Mouse (Mus musculus) ovary, postnatal 10 days (tissue): ENCODE measurements around the gene Pdzd7.

Experiments used
- DNase-seq: peaks from one replicate; pipeline ENCODE4 v3.0.0; 2022; ENCODE audit warnings: low spot score

The Pdzd7 gene

GRCm38 (mm10) chr19:45045651-45046050 lies at the start of gene Pdzd7:
Pdzd7 (minus strand) TSS chr19:45045717.
- no peak for DNase-seq

GRCm38 (mm10) chr19:45081841-45082550 lies 36.5 kb upstream of the Pdzd7 start:
- DNase-seq = no peak

DNA sequence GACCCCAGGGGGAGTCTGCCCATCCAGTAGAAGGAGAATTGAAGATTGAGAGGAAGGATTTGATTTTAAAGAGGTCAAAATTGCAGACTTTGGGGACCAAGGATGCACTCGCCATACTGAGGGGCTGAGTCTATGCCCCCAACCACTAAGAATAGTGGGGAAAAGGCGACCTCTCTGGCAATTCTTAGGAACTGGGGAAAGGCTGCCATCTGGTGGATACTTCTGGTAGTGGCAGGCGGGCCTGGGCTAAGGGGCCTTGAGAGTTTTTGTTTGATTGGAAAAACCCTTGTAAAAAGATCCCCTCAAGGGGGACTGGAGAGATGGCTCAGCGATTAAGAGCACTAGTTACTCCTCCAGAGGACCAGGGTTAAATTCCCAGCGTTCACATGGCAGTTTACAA lies 35.8 kb upstream of the Pdzd7 start:
- peak; percentile 73 for DNase-seq

DNA sequence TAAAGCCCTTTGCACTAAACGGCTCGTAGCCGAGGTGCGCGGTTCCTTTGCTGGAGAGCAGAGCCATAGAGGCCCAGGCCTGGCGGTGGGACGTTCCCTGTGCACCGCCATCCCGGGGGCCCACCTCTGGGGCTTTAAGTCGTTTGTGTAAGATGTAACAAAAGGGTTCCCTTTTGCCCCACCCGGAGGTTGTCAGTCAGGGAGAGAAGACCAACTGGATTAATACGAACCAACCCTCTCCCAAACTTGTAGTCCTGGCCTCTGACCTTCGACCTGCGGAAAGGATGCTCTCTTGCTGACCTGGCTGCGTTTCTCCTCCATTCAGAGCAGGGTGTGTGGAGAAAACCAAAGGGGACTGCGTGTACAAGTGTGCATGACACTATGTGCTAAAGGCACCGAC lies 35.2 kb upstream of the Pdzd7 start:
- DNase-seq = no peak

GRCm38 (mm10) chr19:45079769-45080515 lies 34.4 kb upstream of the Pdzd7 start:
- no peak for DNase-seq

DNA sequence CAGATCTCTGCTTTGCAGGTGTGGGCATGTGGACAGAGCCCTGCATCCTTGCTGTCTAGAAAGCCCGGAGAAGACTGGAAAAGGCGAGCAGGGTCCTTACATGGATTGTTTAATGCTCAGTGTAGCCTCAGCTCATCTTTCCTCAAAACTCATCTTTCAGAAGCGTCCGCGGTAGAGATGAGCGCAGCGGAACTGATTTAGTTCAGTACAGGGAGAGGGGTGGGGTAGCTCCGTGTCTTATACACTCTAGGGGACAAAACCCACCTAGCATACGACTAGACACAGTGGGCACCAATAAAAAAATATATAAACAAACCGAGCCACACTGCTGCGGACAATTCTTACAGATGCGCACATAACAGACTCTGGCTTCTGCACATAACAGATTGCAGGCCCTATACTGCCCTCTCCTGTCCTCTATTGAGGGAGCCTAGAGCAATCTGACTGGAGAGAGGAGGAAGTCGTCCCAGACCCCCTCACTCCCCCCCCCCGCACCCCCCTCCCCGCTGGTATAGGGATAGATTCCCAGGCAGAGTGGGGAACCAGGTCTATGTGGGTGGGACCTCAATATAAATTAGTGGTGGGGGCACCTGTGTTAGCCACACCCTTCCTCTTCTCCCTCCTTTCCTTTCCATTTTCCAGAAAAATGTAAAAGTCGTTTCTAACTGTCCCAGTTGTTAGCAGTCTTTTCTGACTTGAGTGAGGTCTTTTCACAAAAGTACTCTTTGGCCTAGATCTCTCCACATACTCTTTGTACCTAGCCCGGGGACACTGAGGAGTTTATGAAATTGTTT lies 33.7 kb upstream of the Pdzd7 start:
- no peak for DNase-seq

DNA sequence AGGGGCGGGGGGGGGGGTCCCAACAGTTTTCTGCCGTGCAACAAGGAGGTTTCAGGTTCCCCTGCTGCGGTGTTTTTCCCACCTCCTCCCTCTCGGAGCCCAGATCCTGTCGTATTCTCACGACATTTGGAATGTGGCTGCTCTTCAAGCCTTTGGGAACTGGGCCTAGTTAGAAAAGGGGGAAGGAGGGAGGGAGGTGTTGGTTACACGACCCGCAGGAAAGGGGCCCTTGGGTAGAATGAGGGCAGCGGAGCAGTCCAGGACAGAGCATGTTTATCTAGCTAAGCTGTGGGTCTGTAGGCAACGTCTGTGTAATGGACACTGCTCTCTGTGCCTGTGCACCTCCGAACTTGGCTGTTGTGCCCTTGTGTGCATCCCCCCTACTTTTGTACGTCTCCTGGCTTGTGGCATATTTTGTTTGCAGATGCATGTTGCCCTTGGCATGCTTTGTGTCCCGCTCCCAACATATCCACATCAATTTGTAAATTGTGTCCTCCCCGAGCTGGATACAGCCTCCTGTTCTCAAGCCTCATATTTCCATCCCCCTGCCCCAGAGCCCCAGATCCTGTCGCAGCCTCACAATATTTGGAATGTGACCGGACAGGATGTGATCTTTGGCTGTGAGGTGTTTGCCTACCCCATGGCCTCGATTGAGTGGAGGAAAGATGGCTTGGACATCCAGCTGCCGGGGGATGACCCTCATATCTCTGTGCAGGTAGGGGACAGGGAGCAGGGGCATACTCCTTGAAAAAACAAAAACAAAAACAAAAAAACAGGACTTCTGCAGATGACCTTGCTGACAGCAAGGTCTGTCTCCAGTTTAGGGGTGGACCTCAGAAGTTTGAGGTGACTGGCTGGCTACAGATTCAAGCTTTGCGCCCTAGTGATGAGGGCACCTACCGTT lies 32.5 kb upstream of the Pdzd7 start:
- DNase-seq = no peak

GRCm38 (mm10) chr19:45076586-45077510 lies 31.3 kb upstream of the Pdzd7 start:
- no peak for DNase-seq

- no peak for DNase-seq
Observed at GRCm38 (mm10) chr19:45076036-45076575, 30.6 kb upstream of the Pdzd7 start.

DNA sequence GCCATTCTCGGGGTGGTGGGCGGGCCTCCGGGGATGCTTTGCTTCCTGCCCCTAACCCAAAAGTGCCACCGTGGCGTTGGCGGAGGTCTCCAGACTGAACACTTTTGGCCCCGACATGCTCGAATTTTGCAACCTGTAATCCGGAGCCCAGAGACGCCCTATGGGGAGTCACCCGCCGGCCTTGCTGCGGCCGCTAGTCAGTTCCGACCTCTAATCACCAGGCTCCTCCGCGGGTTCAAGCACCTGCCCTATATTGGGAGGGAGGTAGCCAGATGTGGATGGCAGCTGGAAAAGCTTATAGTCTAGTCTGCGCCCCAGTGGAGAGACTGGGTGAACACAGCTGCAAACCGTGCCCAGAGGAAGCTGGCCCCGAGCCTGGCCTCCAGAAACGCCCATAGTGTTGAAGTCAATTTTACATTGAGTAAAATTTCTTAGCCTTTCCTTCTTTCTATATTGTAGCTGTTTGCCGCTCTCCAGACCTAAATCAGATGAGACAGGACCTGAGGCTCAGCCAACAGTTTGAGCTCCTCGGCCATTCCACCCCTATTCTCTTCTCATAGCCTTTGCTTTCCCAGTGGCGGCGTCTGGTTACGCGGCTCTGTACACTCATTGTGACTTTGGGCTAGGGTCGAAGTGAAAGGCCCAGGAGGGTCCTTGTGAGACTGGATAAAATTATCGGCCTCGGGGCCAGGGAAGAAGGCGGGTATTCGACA lies 30.0 kb upstream of the Pdzd7 start:
- no peak for DNase-seq

DNA sequence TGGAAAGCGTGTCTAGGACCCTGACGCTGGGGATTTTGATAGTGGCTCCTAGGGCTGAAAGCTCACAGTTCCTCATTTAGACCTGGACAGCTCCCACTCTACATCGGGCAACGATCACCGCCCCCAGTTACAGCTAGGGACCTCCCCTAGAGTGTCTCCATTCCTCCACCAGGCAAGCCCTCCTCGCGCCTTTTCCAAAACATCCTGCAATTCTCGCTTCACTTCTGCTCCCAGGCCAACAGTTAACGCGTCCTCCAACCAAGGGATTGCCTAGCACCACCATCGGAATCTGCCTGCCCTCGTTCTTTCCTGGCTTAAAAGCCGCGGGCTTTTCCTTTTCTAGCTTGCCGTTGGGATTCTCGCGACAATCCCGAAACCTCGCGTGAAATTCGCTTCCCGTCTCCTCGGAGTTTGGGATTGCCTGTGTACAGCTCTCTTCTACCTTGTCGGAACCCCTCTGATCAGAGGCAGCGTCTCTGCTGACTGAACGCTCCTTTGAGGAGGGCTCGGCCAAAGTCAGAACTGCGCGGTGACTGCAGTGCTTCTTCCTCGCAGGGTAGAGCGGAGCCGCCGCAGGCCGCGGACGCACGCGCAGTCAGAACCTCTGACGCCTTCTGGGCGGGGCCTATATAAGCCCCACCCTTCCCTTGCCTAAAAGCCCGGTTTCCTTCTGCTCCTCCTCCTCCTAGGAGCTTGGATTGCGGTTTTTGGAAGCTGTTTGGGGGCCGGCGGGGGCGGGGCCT lies 29.2 kb upstream of the Pdzd7 start, which contains the start of gene Kazald1:
Gene Kazald1 (plus strand): TSS at position 662 of the 743 bp plus-strand sequence.
- DNase-seq = peak; percentile 95

- no peak for DNase-seq
Observed at GRCm38 (mm10) chr19:45073871-45074542, 28.5 kb upstream of the Pdzd7 start.

DNA sequence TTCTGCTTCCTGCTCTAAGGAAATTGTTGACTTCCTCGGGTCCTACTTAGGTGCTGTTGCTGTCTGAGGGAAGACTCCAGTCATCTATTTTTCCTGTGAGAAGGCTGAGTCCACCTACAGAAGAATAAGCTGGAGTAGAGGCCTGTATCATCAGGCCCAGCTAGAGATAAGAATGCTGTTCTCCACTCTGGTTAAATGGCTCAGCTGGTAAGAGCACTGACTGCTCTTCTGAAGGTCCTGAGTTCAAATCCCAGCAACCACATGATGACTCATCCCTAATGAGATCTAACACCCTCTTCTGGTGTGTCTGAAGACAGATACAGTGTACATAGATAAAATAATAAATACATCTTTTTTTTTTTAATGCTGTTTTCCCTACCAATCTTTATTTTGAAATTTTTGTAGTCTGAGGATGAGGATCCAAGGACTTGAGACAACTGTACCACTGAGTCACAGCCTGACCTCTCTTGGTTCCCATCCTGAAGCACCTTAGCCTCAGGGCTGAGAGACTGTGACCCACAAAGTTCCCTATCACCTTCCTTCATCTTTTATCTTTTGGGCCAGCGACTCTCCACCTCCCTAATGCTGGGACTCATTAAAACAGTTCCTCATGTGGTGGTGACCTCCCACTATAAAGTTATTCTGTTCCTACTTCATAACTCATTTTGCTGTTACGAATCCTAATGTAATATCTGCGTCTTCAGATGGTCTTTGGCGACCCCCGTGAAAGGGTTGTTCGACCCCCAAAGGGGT lies 22.4 kb upstream of the Pdzd7 start:
- DNase-seq = no peak

- no peak for DNase-seq
Observed at GRCm38 (mm10) chr19:45067170-45067569, 21.7 kb upstream of the Pdzd7 start.

DNA sequence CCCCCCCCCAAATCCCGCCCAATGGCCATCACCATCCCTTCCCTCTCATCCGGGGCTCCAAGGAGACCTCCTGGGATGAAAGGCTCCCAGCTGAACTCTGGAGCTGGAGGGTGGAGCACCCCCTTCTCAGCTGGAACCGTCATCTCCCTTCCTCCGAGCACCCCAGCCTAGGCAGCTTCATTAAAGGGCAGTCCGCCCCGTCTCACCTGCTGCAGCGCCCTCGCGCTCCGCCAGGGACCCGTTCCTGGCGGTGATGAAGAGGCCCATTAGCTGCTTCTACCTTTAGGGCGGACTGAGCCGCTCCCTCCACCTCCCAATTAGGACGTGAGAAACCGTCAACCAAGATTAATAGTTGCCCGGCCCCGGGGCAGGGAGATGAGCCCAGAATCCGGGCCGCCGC lies 19.7 kb upstream of the Pdzd7 start:
- DNase-seq = no peak

DNA sequence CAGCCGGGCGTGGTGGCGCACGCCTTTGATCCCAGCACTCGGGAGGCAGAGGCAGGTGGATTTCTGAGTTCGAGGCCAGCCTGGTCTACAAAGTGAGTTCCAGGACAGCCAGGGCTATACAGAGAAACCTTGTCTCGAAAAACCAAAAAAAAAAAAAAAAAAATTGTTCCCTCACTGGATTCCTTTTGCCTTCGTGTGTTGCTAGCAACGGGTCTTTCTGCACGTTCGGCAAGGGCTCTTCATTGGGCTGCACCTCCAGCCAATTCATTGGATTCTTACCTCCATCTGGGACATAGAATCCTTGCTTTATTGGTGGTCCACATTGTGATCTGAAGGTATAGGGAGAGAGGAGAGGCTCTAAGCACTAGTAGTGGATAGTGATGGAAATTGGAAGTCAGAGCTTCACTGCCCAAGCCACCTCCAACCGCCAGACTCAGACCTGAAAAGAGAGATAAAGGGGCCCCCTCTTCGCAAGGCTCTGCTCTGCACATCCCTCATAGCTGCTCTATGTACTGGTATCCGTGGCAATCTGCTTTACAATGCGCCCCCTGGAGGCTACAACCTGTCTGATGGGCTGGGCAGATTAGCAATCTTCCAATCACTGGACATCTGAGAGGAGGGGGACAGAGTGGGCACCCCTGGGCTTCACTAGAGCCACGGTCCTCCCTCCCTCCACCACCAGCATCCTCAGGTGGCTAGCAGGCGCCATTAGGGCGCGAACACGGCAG lies 18.2 kb upstream of the Pdzd7 start:
- DNase-seq = no peak

DNA sequence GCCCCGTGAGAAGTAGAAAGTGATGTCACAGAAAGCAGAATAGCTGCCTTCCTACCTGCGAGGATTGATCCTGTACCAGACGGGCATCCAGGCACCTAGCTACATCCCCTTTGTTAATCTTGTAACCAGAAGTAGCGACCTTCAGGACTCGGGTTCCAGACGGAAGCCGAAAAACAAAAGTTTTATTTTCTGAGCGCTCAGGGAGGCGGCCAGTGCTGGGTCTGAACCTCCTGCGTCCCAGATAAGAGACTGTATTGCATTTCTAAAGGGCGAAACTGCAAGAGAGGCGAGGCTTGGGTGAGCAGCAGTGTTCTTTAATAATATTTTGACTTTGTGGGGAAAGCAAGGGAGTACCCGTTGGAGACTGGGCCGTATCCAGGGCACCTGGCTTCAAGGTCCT lies 13.3 kb upstream of the Pdzd7 start:
- DNase-seq = no peak
